Mouse (Mus musculus) monocyte, adult 5-6 weeks (primary cell): ENCODE measurements around the gene Gm21190. TPM values are rescaled to one million over a fixed set of nuclear protein-coding genes. Genes with fewer than 3 reads are reported as not detected.
"Not testable (repeated sequence)": the region's sequence is repeated elsewhere in the genome, so short reads cannot be mapped to it uniquely, and the experiment has no call there.

Experiments
- ATAC-seq: fragments of 153-309, 156-312 bp; replicated peaks from 2 replicates; pipeline ENCODE4 v1.8.0; 2017; ENCODE audit warnings: mild to moderate bottlenecking; ENCODE audit not compliant: low TSS enrichment, insufficient number of reproducible peaks, severe bottlenecking, poor library complexity, low FRiP score
- total RNA-seq: library from RNA; stranded (forward); fragments of 200-1000, 200-491, 200-594 nt; gene quantifications from 3 replicates; pipeline ENCODE4 v1.2.3, GENCODE M21; 2017

Gene Gm21190
- total RNA-seq, 1 experiment from 2014 or later = not detected

GRCm38 (mm10) chr5:15498774-15499400 is 30.1 kb downstream of the Gm21190 start:
- not testable (repeated sequence) for ATAC-seq

GRCm38 (mm10) chr5:15498350-15498749 is 30.7 kb downstream of the Gm21190 start:
- ATAC-seq = not testable (repeated sequence)

- not testable (repeated sequence) for ATAC-seq
Observed at GRCm38 (mm10) chr5:15490934-15491333, 38.1 kb downstream of the Gm21190 start.

- no peak for ATAC-seq
Observed at GRCm38 (mm10) chr5:15488743-15489142, 40.3 kb downstream of the Gm21190 start.

- not testable (repeated sequence) for ATAC-seq
Observed at GRCm38 (mm10) chr5:15484616-15485015, 44.4 kb downstream of the Gm21190 start.

- not testable (repeated sequence) for ATAC-seq
Observed at GRCm38 (mm10) chr5:15483576-15483975, 45.4 kb downstream of the Gm21190 start.

GRCm38 (mm10) chr5:15482815-15483214 is 46.2 kb downstream of the Gm21190 start:
- not testable (repeated sequence) for ATAC-seq

- ATAC-seq = not testable (repeated sequence)
Observed at GRCm38 (mm10) chr5:15476423-15476822, 52.6 kb downstream of the Gm21190 start, which contains the start of gene Gm21149. Gene Gm21149 (minus strand): TSS chr5:15476523.

Other genes starting within 250 kb of the Gm21190 start
- not detected in 3 replicates for gene Gm21149, start 52.7 kb downstream of the Gm21190 start, total RNA-seq
- gene Gm21083, start 48.1 kb upstream of the Gm21190 start, total RNA-seq = not detected in 3 replicates
- gene Speer4d, start 89.8 kb upstream of the Gm21190 start, total RNA-seq = not detected in 3 replicates
- gene 4930572O03Rik, start 127.8 kb upstream of the Gm21190 start, total RNA-seq = not detected in 3 replicates
- not detected in 3 replicates for gene Speer4c, start 185.0 kb upstream of the Gm21190 start, total RNA-seq